Mouse (Mus musculus): ENCODE measurements at regions not wholly inside any gene's neighbourhood (a gene's known extent, or its start where the extent isn't known, plus 50 kb on each side); places are given as distances from the start of the nearest gene placed in this dataset.

GRCm38 (mm10) chr8:26266384-26266783 is 147.1 kb downstream of the Gm45692 start:
- Histone ChIP-seq H3K4me1 (no peaks in the 10 kb centered on the region), H3K4me3 (replicated peaks) (no peak overlapping the region), H3K4me2 (no peak overlapping the region), H3K9me3 (no peaks in the 10 kb centered on the region), H3K9ac (no peak overlapping the region), H3K27ac (no peak overlapping the region), H3K36me3 (no peaks in the 10 kb centered on the region), H3K27me3 (replicated peaks) (no peaks in the 10 kb centered on the region)
- no peak for ATAC-seq (ENCODE audit: insufficient read depth, low FRiP score, low read depth)
- WGBS, result 29% methylated on average over 4 of the region's 4 CpGs

- no peak overlapping the region for H3K27ac ChIP-seq
- no peaks in the 10 kb centered on the region for H3K9me3 ChIP-seq
- no peak overlapping the region for H3K9ac ChIP-seq
- H3K27me3 ChIP-seq (replicated peaks), result no peaks in the 10 kb centered on the region
- H3K4me1 ChIP-seq, result no peaks in the 10 kb centered on the region
- no peak overlapping the region for H3K4me3 ChIP-seq (replicated peaks)
- ATAC-seq (ENCODE audit: insufficient read depth, low FRiP score, low read depth), result no peak
- H3K4me2 ChIP-seq, result no peak overlapping the region
- H3K36me3 ChIP-seq, result no peaks in the 10 kb centered on the region
- 68% methylated on average over 4 of the region's 4 CpGs for WGBS
Observed at GRCm38 (mm10) chr8:26267569-26267968, 148.2 kb downstream of the Gm45692 start.

GRCm38 (mm10) chr8:26268751-26269415 is 149.5 kb downstream of the Gm45692 start:
- no peaks in the 10 kb centered on the region for H3K36me3 ChIP-seq
- H3K27me3 ChIP-seq (replicated peaks), result 0 out of 2 replicates have a peak, but pooled peaks cover 2% of the 10 kb centered on the region
- no peak overlapping the region for H3K4me3 ChIP-seq (replicated peaks)
- H3K9me3 ChIP-seq, result no peaks in the 10 kb centered on the region
- no peak overlapping the region for H3K27ac ChIP-seq
- no peak overlapping the region for H3K4me2 ChIP-seq
- H3K4me1 ChIP-seq, result no peaks in the 10 kb centered on the region
- 45% methylated on average over 17 of the region's 17 CpGs for WGBS
- H3K9ac ChIP-seq, result no peak overlapping the region
- ATAC-seq (ENCODE audit: insufficient read depth, low FRiP score, low read depth), result no peak

- H3K4me1 ChIP-seq, result no peaks in the 10 kb centered on the region
- H3K36me3 ChIP-seq, result no peaks in the 10 kb centered on the region
- H3K9me3 ChIP-seq, result no peaks in the 10 kb centered on the region
- no peak overlapping the region for H3K27ac ChIP-seq
- 54% methylated on average over 4 of the region's 4 CpGs for WGBS
- H3K27me3 ChIP-seq (replicated peaks), result 0 out of 2 replicates have a peak, but pooled peaks cover 2% of the 10 kb centered on the region
- H3K4me2 ChIP-seq, result no peak overlapping the region
- no peak overlapping the region for H3K4me3 ChIP-seq (replicated peaks)
- H3K9ac ChIP-seq, result no peak overlapping the region
- no peak for ATAC-seq (ENCODE audit: insufficient read depth, low FRiP score, low read depth)
Observed at GRCm38 (mm10) chr8:26272110-26272509, 152.8 kb downstream of the Gm45692 start.

GRCm38 (mm10) chr8:26272675-26273414 is 153.5 kb downstream of the Gm45692 start:
- H3K4me3 ChIP-seq (replicated peaks), result 0 out of 2 replicates have a peak overlapping the region, but pooled peaks have one; percentile 9
- H3K9me3 ChIP-seq, result no peaks in the 10 kb centered on the region
- H3K27ac ChIP-seq, result no peak overlapping the region
- H3K27me3 ChIP-seq (replicated peaks), result 0 out of 2 replicates have a peak, but pooled peaks cover 2% of the 10 kb centered on the region
- no peaks in the 10 kb centered on the region for H3K4me1 ChIP-seq
- no peaks in the 10 kb centered on the region for H3K36me3 ChIP-seq
- ATAC-seq (ENCODE audit: insufficient read depth, low FRiP score, low read depth), result no peak
- H3K9ac ChIP-seq, result no peak overlapping the region
- H3K4me2 ChIP-seq, result peak overlapping the region; percentile 29; the same call in 1 of the 2 replicates
- 41% methylated on average over 21 of the region's 21 CpGs for WGBS

GRCm38 (mm10) chr8:26273415-26273760 is 154.1 kb downstream of the Gm45692 start:
- Histone ChIP-seq H3K4me1 (no peaks in the 10 kb centered on the region), H3K4me3 (replicated peaks) (0 out of 2 replicates have a peak overlapping the region, but pooled peaks have one; percentile 9), H3K36me3 (no peaks in the 10 kb centered on the region), H3K4me2 (peak overlapping the region; percentile 29), H3K27me3 (replicated peaks) (0 out of 2 replicates have a peak, but pooled peaks cover 2% of the 10 kb centered on the region), H3K9ac (no peak overlapping the region), H3K9me3 (no peaks in the 10 kb centered on the region), H3K27ac (no peak overlapping the region)
- 7% methylated on average over 12 of the region's 12 CpGs for WGBS
- no peak for ATAC-seq (ENCODE audit: insufficient read depth, low FRiP score, low read depth)

GRCm38 (mm10) chr8:26273792-26274191 is 154.5 kb downstream of the Gm45692 start:
- WGBS, result 58% methylated on average over 5 of the region's 5 CpGs
- Histone ChIP-seq H3K36me3 (no peaks in the 10 kb centered on the region), H3K9me3 (no peaks in the 10 kb centered on the region), H3K27me3 (replicated peaks) (0 out of 2 replicates have a peak, but pooled peaks cover 2% of the 10 kb centered on the region), H3K4me2 (peak overlapping the region; percentile 29), H3K9ac (no peak overlapping the region), H3K27ac (no peak overlapping the region), H3K4me1 (no peaks in the 10 kb centered on the region), H3K4me3 (replicated peaks) (no peak overlapping the region)
- ATAC-seq (ENCODE audit: insufficient read depth, low FRiP score, low read depth), result no peak

- H3K27ac ChIP-seq, result no peak overlapping the region
- H3K4me2 ChIP-seq, result no peak overlapping the region
- H3K4me1 ChIP-seq, result no peaks in the 10 kb centered on the region
- 0 out of 2 replicates have a peak, but pooled peaks cover 2% of the 10 kb centered on the region for H3K27me3 ChIP-seq (replicated peaks)
- no peak overlapping the region for H3K4me3 ChIP-seq (replicated peaks)
- no peaks in the 10 kb centered on the region for H3K36me3 ChIP-seq
- no peak for ATAC-seq (ENCODE audit: insufficient read depth, low FRiP score, low read depth)
- WGBS, result 89% methylated on average over 6 of the region's 6 CpGs
- no peaks in the 10 kb centered on the region for H3K9me3 ChIP-seq
- H3K9ac ChIP-seq, result no peak overlapping the region
Observed at GRCm38 (mm10) chr8:26274481-26274880, 155.1 kb downstream of the Gm45692 start.

GRCm38 (mm10) chr8:26282156-26282935 is 163.0 kb downstream of the Gm45692 start:
- H3K4me2 ChIP-seq, result no peak overlapping the region
- no peak overlapping the region for H3K4me3 ChIP-seq (replicated peaks)
- no peak for ATAC-seq (ENCODE audit: insufficient read depth, low FRiP score, low read depth)
- 78% methylated on average over 11 of the region's 11 CpGs for WGBS
- no peaks in the 10 kb centered on the region for H3K36me3 ChIP-seq
- H3K9ac ChIP-seq, result no peak overlapping the region
- H3K27me3 ChIP-seq (replicated peaks), result no peaks in the 10 kb centered on the region
- H3K27ac ChIP-seq, result no peak overlapping the region
- no peaks in the 10 kb centered on the region for H3K4me1 ChIP-seq
- H3K9me3 ChIP-seq, result no peaks in the 10 kb centered on the region

GRCm38 (mm10) chr8:26283957-26284356 is 164.6 kb downstream of the Gm45692 start:
- ATAC-seq (ENCODE audit: insufficient read depth, low FRiP score, low read depth), result no peak
- H3K9ac ChIP-seq, result no peak overlapping the region
- H3K9me3 ChIP-seq, result no peaks in the 10 kb centered on the region
- H3K27ac ChIP-seq, result no peak overlapping the region
- H3K4me3 ChIP-seq (replicated peaks), result no peak overlapping the region
- 73% methylated on average over 2 of the region's 2 CpGs for WGBS
- H3K4me1 ChIP-seq, result no peaks in the 10 kb centered on the region
- H3K27me3 ChIP-seq (replicated peaks), result no peaks in the 10 kb centered on the region
- H3K36me3 ChIP-seq, result no peaks in the 10 kb centered on the region
- H3K4me2 ChIP-seq, result no peak overlapping the region

GRCm38 (mm10) chr8:26287665-26288064 is 168.3 kb downstream of the Gm45692 start:
- Histone ChIP-seq H3K27ac (no peak overlapping the region), H3K4me1 (no peaks in the 10 kb centered on the region), H3K9ac (no peak overlapping the region), H3K9me3 (no peaks in the 10 kb centered on the region), H3K36me3 (no peaks in the 10 kb centered on the region), H3K4me2 (no peak overlapping the region), H3K4me3 (replicated peaks) (no peak overlapping the region), H3K27me3 (replicated peaks) (no peaks in the 10 kb centered on the region)
- WGBS, result 59% methylated on average over 6 of the region's 6 CpGs
- ATAC-seq (ENCODE audit: insufficient read depth, low FRiP score, low read depth), result no peak

- no peak for ATAC-seq (ENCODE audit: insufficient read depth, low FRiP score, low read depth)
- no peaks in the 10 kb centered on the region for H3K9me3 ChIP-seq
- H3K36me3 ChIP-seq, result no peaks in the 10 kb centered on the region
- 78% methylated on average over 4 of the region's 4 CpGs for WGBS
- H3K4me2 ChIP-seq, result no peak overlapping the region
- H3K9ac ChIP-seq, result no peak overlapping the region
- no peaks in the 10 kb centered on the region for H3K27me3 ChIP-seq (replicated peaks)
- no peaks in the 10 kb centered on the region for H3K4me1 ChIP-seq
- H3K4me3 ChIP-seq (replicated peaks), result no peak overlapping the region
- no peak overlapping the region for H3K27ac ChIP-seq
Observed at GRCm38 (mm10) chr8:26288163-26288562, 168.8 kb downstream of the Gm45692 start.

Data from stomach, embryonic 15.5 days (tissue).